Mouse (Mus musculus) activated CD4-positive, CD25-positive, alpha-beta regulatory T cell, adult 4 months (primary cell): ENCODE results near the gene Ckb. TPM values are rescaled to one million over a fixed set of nuclear protein-coding genes. Genes with fewer than 3 reads are reported as not detected.

Experiments
- ATAC-seq: one replicate; pipeline ENCODE4 v1.8.0; 2017
- polyA plus RNA-seq, 2 experiments: library from polyadenylated mRNA; unstranded; fragments of 100-300 nt; shearing (Covaris generic); gene quantifications; one replicate each; pipeline ENCODE4 v1.2.1; 2017

Gene Ckb
- polyA plus RNA-seq, 2 experiments from 2014 or later: 21.3 to 26.2 TPM

GRCm38 (mm10) chr12:111691346-111691872 is 19.3 kb upstream of the Ckb start:
- peak; percentile 89 for ATAC-seq

GRCm38 (mm10) chr12:111689426-111689825 is 17.3 kb upstream of the Ckb start:
- no peak for ATAC-seq

GRCm38 (mm10) chr12:111688069-111688428 is 15.9 kb upstream of the Ckb start:
- ATAC-seq: no peak

GRCm38 (mm10) chr12:111687350-111688068 is 15.4 kb upstream of the Ckb start:
- ATAC-seq: no peak

GRCm38 (mm10) chr12:111686390-111686789 is 14.3 kb upstream of the Ckb start:
- ATAC-seq: no peak

- no peak for ATAC-seq
Measured at GRCm38 (mm10) chr12:111682806-111683205, 10.7 kb upstream of the Ckb start.

GRCm38 (mm10) chr12:111682003-111682402 is 9.9 kb upstream of the Ckb start:
- no peak for ATAC-seq

GRCm38 (mm10) chr12:111681305-111681704 is 9.2 kb upstream of the Ckb start:
- ATAC-seq: no peak

GRCm38 (mm10) chr12:111680661-111681060 is 8.5 kb upstream of the Ckb start:
- ATAC-seq: no peak

GRCm38 (mm10) chr12:111678997-111679396 is 6.9 kb upstream of the Ckb start:
- ATAC-seq: no peak

GRCm38 (mm10) chr12:111678670-111678933 is 6.5 kb upstream of the Ckb start:
- ATAC-seq: no peak

- ATAC-seq: peak; percentile 93
Measured at GRCm38 (mm10) chr12:111677882-111678669, 5.9 kb upstream of the Ckb start, which contains the start of gene Trmt61a. Gene Trmt61a, plus strand, starts transcription at chr12:111678105.

GRCm38 (mm10) chr12:111677421-111677820 is 5.3 kb upstream of the Ckb start:
- peak; percentile 13 for ATAC-seq

GRCm38 (mm10) chr12:111675797-111676580 is 3.9 kb upstream of the Ckb start:
- no peak for ATAC-seq

- no peak for ATAC-seq
Measured at GRCm38 (mm10) chr12:111674850-111675486, 2.8 kb upstream of the Ckb start.

GRCm38 (mm10) chr12:111672581-111672980 is 443 bp upstream of the Ckb start:
- no peak for ATAC-seq

GRCm38 (mm10) chr12:111671431-111671902 is 671 bp downstream of the Ckb start:
- peak; percentile 64 for ATAC-seq

- ATAC-seq: no peak
Measured at GRCm38 (mm10) chr12:111670976-111671375, 1.2 kb downstream of the Ckb start.

GRCm38 (mm10) chr12:111670371-111670971 is 1.7 kb downstream of the Ckb start:
- ATAC-seq: no peak

- ATAC-seq: no peak
Measured at GRCm38 (mm10) chr12:111669961-111670360, 2.2 kb downstream of the Ckb start.

GRCm38 (mm10) chr12:111669000-111669788 is 2.9 kb downstream of the Ckb start:
- no peak for ATAC-seq
